Comparison of ENCODE assay signal across 24 mouse cellular contexts in genomic region chr6:107386094-107386678, GRCm38 (mm10).
"Had no signal": no experiment of that assay in that cellular context is flagged by ENCODE, and none has a peak within 500 bp of the region (broad histone marks: within the 10 kb centered on the region; RNA-seq: fewer than 3 reads in every experiment).

No protein-coding gene starts in this region.

- H3K27ac ChIP-seq: gastrocnemius, adult 2 months; heart, embryonic 10.5 days; hindbrain, embryonic 13.5 days; hindbrain, embryonic 15.5 days; hindbrain, postnatal 0 days; kidney, embryonic 15.5 days; kidney, postnatal 0 days; limb, embryonic 10.5 days; limb, embryonic 12.5 days had no signal

- H3K36me3 ChIP-seq: heart, embryonic 10.5 days; heart, embryonic 12.5 days; hindbrain, embryonic 13.5 days; hindbrain, embryonic 15.5 days; kidney, embryonic 15.5 days; limb, embryonic 10.5 days; limb, embryonic 12.5 days had no signal

- ATAC-seq: hindbrain, postnatal 0 days; intestine, embryonic 16.5 days had no signal

- H3K9ac ChIP-seq: heart, embryonic 12.5 days; hindbrain, embryonic 13.5 days; hindbrain, embryonic 15.5 days; kidney, embryonic 15.5 days; limb, embryonic 12.5 days had no signal

- H3K4me3 ChIP-seq: gastrocnemius, adult 2 months; heart, embryonic 10.5 days; heart, embryonic 12.5 days; hindbrain, embryonic 13.5 days; hindbrain, embryonic 15.5 days; kidney, embryonic 15.5 days; limb, embryonic 10.5 days; limb, embryonic 12.5 days had no signal

- H3K4me1 ChIP-seq: heart, embryonic 10.5 days; heart, embryonic 12.5 days; hindbrain, embryonic 13.5 days; hindbrain, embryonic 15.5 days; kidney, embryonic 15.5 days; limb, embryonic 10.5 days; limb, embryonic 12.5 days had no signal

- H3K27me3 ChIP-seq: heart, embryonic 12.5 days; hindbrain, embryonic 13.5 days; hindbrain, embryonic 15.5 days; kidney, embryonic 15.5 days; limb, embryonic 12.5 days had no signal

- H3K4me2 ChIP-seq: heart, embryonic 12.5 days; hindbrain, embryonic 13.5 days; hindbrain, embryonic 15.5 days; kidney, embryonic 15.5 days; limb, embryonic 12.5 days had no signal

- DNase-seq: gastrocnemius, adult 2 months; gastrocnemius, postnatal 10 days; gastrocnemius, postnatal 25 days; heart, adult 18-20 months; heart, postnatal 10 days; heart, postnatal 36 days; kidney, adult 11 months; kidney, adult 2 months; kidney, adult 9 months; kidney, postnatal 14 days; kidney, postnatal 36 days; layer of hippocampus, adult 9-11 months; layer of hippocampus, postnatal 36 days; liver had no signal

- H3K9me3 ChIP-seq: heart, embryonic 10.5 days; heart, embryonic 12.5 days; hindbrain, embryonic 13.5 days; hindbrain, embryonic 15.5 days; kidney, embryonic 15.5 days; limb, embryonic 10.5 days; limb, embryonic 12.5 days had no signal
